Mouse (Mus musculus): ENCODE measurements around the gene Kcnk2.

Kcnk2 gene

DNA sequence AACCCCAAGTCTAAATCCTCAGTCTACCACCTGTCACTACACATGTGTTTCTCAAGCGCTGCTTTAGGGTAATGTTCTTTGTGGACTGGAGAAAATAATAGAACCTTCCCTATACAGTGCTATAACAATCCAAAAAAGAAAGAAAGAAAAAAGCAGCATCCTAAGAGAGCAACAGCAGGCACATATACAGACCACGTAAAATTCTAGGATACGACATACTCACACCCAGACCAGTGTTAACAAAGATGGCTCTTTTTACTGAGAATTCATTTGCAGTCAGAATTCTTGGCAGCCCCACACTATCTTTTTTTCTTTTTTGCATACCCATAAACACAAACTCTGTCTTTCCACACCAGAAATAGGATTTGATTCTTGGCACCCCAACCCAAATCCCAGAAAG lies 187.6 kb downstream of the Kcnk2 start:
- no peak for DNase-seq (ENCODE audit: low spot score)

DNA sequence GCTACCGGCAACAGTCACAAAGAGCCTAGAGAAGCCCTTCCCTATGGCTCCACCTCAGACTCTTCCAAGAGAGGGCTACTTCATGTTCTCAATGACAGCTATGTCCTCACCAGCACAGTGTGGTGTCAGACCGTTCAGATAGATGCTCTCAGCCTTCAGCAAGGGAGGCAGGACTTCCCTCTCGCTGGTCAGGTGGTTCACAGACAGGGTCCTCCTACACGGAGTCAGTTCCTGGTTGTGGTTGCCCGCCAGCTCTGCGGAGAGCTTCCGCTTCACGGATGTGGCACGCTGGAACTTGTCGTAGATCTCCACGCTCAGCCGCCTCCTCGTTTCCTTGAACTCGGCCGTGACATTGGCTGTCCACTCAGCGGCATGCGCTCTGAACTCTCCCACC lies 192.4 kb downstream of the Kcnk2 start:
- no peak for DNase-seq (ENCODE audit: low spot score)

DNA sequence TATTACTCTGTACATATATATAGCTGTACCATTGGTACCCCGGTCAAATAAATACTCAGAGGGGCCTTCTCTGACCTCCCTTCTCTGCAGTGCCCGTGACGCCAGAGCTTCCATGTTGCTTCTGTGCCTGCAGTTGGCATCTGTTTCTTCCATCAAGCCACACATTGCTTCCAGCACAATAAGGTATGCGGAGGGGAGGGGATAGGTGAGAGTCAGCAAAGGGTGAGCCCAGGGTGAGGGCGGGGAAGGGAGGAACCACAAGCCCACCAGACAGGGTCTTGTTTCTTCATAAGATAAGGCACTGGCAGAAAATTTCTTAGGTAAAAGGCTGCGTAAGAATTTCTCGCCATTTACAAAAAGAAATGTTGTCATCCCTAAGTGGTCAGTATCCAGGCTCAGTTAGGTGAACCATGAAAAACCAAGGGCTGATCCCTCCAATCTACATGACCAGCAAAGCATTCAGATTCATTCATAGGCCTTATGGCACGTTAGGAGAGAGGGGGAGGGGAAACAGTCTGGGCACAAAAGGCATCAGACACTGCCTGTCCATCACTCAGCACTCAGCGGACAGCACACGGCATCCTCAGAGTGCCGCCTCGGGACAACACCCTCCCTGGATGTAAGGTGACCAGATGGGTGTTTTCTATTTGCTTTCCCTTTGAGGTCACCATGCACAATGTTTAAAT lies 192.9 kb downstream of the Kcnk2 start:
- no peak for DNase-seq (ENCODE audit: low spot score)

DNA sequence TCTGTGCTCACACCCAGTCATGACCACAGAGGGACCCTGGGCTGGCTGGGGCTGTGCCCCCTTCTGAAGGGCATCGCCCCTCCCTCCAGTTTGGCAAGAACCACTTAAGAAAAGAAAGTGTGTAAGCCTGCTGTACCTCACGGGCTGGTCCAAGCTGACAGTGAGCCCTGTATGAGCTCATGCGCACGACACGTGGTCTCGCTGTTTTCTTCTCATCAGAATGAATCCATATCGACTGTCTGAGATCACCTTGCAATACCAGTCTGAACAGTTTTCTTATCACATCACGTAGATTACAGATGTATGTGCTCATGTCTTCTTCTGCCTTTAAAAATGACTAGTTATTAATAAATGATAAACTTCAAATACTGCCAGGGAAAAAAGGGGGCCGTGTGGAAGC lies 193.5 kb downstream of the Kcnk2 start:
- no peak for DNase-seq (ENCODE audit: low spot score)

DNA sequence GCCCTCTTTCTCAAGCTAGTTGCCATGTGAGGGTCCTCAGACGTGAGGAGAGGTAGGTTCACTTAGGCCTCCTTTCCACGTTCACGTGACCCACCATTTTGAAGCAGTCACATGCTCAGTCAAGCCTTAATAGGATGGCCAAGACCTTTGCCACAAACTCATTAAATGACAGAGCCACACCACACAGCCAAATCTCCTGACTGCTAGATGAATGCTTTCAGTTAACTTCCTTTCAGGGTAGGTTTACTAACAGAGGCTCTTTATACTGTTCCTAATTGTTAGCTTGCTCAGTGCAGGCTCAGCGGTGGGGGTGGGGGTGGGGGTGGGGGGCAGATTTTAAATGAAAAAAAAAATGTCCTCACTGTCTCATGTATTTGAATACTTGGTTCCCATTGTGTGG lies 206.3 kb downstream of the Kcnk2 start:
- DNase-seq (ENCODE audit: low spot score) = no peak

DNA sequence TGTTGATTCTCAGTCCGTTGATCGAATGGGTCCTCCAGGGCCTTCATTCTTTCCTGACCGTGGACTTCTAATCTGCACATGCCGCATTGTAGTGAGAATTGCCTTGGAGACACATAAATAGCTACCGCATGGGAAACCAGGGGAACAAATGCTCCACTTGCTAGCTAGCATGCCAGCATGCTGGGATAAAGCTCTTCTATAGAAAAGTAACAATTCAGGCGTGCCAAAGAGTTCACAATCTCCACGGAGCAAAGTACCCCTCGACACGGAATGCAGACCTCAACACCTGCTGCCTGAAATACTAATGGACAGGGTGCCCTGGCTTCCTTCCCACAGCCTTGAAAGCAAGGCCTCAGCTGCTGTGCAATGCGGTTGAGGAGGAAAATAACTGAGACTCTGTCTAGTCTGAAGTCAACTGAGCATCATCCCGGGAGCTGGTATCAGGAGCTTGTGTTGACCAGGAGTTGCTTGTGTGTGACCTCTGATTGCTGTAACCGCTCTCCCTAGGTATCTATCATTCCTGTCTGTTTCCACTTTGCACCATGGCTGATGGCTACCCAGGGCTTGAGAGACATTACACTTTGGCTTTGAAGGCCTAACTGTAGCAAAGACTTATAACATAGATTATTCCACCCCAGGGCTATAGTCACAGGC lies 214.2 kb downstream of the Kcnk2 start:
- peak; percentile 53 for DNase-seq (ENCODE audit: low spot score)

DNA sequence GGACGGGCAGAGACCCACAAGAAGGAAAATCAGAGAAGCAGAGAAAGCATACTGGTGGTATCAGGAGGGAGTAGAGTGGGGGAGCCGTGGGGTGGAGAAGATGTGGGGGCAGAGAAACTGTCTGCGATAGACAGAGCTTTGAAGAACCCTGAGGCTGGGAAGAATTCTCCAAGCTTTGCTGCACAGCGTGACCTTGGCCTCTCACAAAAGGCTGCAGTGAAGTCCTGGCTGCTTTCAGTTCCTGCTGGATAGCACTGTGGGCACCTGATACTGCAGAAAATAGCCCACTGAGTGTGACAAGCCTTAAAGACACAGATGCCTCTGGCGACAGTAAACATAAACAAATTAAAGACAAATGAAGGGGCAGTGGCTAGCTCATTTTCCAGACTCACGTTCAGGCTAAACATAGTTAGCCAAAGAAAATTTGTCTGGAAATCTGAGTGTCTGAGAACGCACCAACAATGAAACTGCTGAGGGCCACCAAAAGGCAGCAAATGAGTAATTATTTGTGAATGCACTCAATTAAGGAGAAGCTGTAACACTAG lies 216.8 kb downstream of the Kcnk2 start:
- DNase-seq (ENCODE audit: low spot score) = peak; percentile 29

DNA sequence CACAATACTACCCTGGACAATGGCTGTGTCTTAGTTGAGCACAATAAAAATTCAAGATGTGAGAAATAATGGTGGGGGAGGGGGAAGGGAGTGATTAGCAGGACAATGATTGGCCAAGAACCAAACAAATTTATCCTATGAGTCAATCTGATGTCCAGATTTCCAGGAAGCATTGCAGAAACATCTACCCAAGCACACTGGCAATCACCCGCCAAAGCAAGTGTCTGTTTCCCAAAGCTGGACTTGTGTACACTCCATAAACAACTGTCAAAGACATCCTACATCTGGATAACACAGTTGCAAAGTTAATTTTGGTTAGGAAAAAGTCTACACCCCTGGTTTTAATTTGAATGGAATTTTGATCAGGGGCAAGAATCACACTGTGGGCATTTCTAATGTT lies 224.3 kb downstream of the Kcnk2 start:
- no peak for DNase-seq (ENCODE audit: low spot score)

DNA sequence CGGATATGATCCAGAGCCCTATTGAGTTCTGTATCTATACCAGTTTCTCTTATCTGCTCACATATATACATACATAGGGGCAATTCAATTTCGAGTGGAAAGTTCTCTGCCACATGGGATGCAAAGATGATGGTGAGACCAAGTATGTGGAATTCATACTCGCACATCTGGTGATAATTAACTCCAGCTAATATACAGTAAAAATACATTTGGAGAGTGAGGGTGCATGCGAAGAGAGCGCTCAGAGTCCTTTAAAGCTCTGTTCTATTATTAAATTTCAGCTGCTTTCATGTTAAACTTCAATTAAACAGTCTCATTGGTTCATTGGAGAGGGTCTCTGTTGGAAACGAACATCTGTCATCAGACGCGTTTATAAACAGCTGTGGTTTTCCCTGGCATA lies 228.6 kb downstream of the Kcnk2 start:
- DNase-seq (ENCODE audit: low spot score) = no peak

DNA sequence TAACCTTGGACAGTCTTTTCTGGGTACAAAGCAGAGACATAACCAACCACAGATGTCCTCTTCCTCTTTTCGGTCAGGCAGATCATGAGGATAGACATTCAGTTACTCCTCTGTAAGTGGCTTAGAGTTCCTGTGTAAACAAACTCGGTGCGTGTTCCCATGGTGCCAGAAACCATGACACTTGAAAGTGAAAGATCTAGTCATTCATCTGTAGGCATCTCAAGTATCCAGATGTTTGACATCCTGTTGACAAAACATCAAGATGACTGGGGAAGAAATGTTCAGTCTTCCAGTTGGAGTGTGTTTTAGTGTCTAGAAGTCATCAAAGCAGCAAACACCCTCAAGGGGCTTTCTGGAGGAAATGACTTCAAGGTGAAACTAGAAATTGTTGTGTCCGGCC lies 230.9 kb downstream of the Kcnk2 start:
- DNase-seq (ENCODE audit: low spot score) = no peak

DNA sequence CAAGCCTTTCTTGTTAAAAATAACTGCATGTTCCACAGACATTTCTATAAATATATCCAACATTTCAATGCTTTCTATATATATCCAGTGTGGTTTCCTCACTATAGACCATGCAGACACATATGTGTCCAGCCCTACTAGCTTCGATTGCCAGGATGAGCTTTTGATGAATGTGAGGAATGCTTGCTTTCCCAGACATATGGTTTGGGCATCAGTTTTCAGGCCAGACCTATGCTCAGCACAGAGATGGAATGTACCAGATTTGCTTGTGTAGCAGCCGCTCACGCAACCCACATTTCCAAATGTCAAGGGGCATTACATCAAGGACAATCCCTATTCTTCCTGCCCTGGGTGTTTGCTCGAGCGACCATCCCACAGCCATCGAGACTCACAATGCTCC lies 236.3 kb downstream of the Kcnk2 start:
- DNase-seq (ENCODE audit: low spot score) = no peak

DNA sequence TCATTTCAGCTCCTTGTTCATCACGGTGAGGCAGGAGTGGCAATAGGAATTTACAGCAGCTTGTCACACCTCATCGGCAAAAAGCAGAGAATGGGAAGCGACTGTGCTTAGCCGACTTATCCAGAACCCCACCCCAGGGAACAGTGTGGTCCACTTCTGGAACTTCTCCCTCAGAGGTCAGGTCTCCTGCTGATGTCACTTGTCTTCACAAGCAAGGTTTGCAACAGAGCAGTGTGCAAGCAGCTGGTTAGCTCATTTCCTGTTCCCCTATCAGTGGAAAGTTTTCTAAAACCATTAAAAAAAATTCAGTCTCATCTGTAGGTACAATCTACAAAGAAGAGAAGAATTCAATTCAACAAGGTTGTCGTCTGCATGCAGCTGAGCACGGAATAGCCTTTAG lies 236.9 kb downstream of the Kcnk2 start:
- no peak for DNase-seq (ENCODE audit: low spot score)

DNA sequence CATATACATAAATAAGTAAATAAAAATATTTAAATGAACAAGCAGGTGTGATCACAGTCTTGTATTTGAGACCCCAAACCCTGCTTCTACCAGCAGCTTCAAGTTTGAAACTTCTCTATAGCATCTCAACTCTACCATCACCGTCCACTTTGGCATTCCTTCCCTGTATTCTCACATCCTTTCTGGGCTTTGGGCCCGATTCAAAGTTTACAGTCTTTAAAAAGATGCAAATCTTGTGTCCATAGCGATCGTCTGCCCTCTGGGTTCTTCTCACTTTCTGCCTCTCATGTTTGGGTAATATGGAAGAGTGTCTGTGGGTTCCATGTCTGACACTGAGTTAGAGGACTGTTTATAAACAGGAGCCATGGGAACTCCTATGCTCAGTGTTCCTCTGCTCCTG lies 237.4 kb downstream of the Kcnk2 start:
- DNase-seq (ENCODE audit: low spot score) = no peak

DNA sequence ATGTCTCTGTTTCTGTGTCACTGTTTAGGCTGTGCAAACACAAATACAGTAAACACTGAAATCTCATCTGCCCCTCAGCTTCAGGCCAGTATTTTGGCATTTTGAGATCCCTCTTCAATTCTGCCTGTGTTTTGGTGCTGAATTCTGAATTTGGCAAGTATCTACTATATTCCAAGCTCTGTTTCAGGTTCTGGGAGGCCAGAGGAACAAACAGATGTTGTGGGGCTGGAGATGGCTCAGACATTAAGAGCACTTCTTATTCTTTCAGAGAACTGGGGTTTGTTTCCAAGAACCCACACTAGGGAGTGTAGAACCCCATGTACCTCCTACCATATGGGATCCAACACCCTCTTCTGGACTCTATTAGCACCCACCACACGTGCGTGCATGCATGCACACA lies 237.8 kb downstream of the Kcnk2 start:
- DNase-seq (ENCODE audit: low spot score) = no peak

Measured in ovary, postnatal 36 days (tissue).